Mouse (Mus musculus) cerebellum, adult 2 months (tissue): ENCODE data around the gene Atp13a2.

Experiments used
- CTCF ChIP-seq: fragments of 200-500 bp; IDR thresholded peaks from 2 replicates; pipeline ENCODE4 v1.5.1; 2011; ENCODE audit warnings: low read depth, mild to moderate bottlenecking, control low read depth, low read length, moderate library complexity, borderline replicate concordance; ENCODE audit not compliant: insufficient read depth
- POLR2A ChIP-seq: fragments of 200-500 bp; IDR thresholded peaks from 2 replicates; pipeline ENCODE4 v1.6.1; 2011; ENCODE audit warnings: low read length, control low read depth, borderline replicate concordance; ENCODE audit not compliant: insufficient read depth

DNA sequence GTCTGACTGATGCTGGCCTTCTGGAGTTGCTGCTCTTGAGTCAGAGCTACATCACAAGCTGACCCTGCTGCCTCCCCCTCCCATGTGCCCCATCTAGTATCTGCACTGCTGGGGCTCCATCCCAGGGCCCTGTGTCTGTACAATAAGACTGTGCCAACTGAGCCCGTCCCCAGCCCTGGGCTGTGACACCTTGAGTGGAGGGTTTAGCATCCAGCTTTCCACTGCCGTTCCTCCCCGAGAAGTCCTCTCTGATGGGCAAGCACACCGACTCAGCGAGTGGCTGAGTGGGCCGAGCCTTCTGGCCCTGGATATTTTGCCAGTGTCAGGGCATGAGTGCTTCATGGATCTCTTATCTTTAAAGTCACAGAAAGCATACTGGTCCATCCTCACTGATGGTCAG lies 12.3 kb upstream of the Atp13a2 start:
- TF ChIP-seq CTCF (no peak), POLR2A (no peak)
